Mouse (Mus musculus) heart, embryonic 14.5 days (tissue): ENCODE measurements at regions not wholly inside any gene's neighbourhood (a gene's known extent, or its start where the extent isn't known, plus 50 kb on each side); places are given as distances from the start of the nearest gene placed in this dataset.
A peak's percentile ranks its signal among the peaks of the same experiment; 100 is the strongest.
"Not testable (repeated sequence)": the region's sequence is repeated elsewhere in the genome, so short reads cannot be mapped to it uniquely, and the experiment has no call there.

ENCODE experiments used
- ATAC-seq: fragments of 200-750 bp; cut with Nextera tagmentation; 2 replicates; pipeline ENCODE4 v1.8.0; 2017; ENCODE audit warnings: low read depth, moderate TSS enrichment; ENCODE audit not compliant: insufficient number of reproducible peaks, insufficient read depth, low FRiP score
- H3K27ac ChIP-seq, 2 experiments: fragments of 200-500 bp in 1 of 2; fragments of 300-500 bp in 1 of 2; sonication (generic) in 1 of 2; replicated peaks in 1 of 2; 2 replicates each; pipeline ENCODE4 v1.5.1; 2012 to 2014; ENCODE audit warnings: low read depth in 2 of 2, low read length in 2 of 2, control low read depth in 1 of 2, mild to moderate bottlenecking in 1 of 2, mixed read lengths in 1 of 2; ENCODE audit not compliant: control insufficient read depth in 1 of 2, insufficient read depth in 1 of 2
- H3K27me3 ChIP-seq: fragments of 300-500 bp; sonication (generic); 2 replicates; pipeline ENCODE4 v1.6.1; 2014; ENCODE audit warnings: mild to moderate bottlenecking, low read length, control low read depth; ENCODE audit not compliant: control insufficient read depth, insufficient read depth
- H3K36me3 ChIP-seq: fragments of 300-500 bp; sonication (generic); 2 replicates; pipeline ENCODE4 v1.6.1; 2014; ENCODE audit warnings: mild to moderate bottlenecking, control low read depth, low read length, mixed read lengths; ENCODE audit not compliant: control insufficient read depth, insufficient read depth
- H3K4me1 ChIP-seq, 2 experiments: fragments of 200-500 bp in 1 of 2; fragments of 300-500 bp in 1 of 2; sonication (generic) in 1 of 2; 2 replicates each; pipeline ENCODE4 v1.6.1; 2012 to 2014; ENCODE audit warnings: low read length in 2 of 2, control low read depth in 1 of 2, mixed read lengths in 1 of 2; ENCODE audit not compliant: control insufficient read depth in 2 of 2, insufficient read depth in 2 of 2
- H3K4me2 ChIP-seq: fragments of 300-500 bp; sonication (generic); 2 replicates; pipeline ENCODE4 v1.6.1; 2014; ENCODE audit warnings: mild to moderate bottlenecking, low read length
- H3K4me3 ChIP-seq, 2 experiments: fragments of 200-500 bp in 1 of 2; fragments of 300-500 bp in 1 of 2; sonication (generic) in 1 of 2; 2 replicates each; pipeline ENCODE4 v1.5.1; 2012 to 2014; ENCODE audit warnings: low read length in 2 of 2, mild to moderate bottlenecking in 2 of 2, control low read depth in 1 of 2, low read depth in 1 of 2, moderate library complexity in 1 of 2; ENCODE audit not compliant: control insufficient read depth in 1 of 2, insufficient read depth in 1 of 2
- H3K9ac ChIP-seq: fragments of 300-500 bp; sonication (generic); 2 replicates; pipeline ENCODE4 v1.6.1; 2014; ENCODE audit warnings: mild to moderate bottlenecking, low read length
- H3K9me3 ChIP-seq: fragments of 300-500 bp; sonication (generic); 2 replicates; pipeline ENCODE4 v1.6.1; 2016; ENCODE audit warnings: low read length, control low read depth; ENCODE audit not compliant: control insufficient read depth
- WGBS: fragments of 180-500 bp; shearing (Covaris S2); extraction: QIAGEN DNeasy Blood & Tissue Kit; methylation state at CpG from one replicate; pipeline ENCODE4 v1.1.7; 2014; 5-methylcytosine and 5-hydroxymethylcytosine counted together

DNA sequence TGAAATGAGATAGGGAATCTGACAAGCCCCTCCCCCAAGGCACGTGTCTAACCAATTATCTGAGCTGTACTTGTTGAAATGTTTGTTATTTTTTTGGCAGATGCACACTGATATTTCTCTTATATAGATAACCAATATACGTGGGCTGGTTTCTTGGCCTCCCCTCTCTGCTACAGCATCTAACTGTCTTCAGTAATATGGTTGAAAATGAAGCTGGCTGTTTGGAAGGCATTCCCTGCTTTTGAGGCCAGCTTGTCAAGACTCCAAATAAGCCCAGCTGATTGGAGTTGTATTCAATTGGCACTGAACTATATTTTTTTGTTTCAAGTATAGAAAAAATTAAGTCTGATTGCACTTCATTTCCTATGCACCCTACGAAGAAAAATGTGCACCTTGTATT, 264.3 kb downstream of the Tdrd3 start:
- no peak overlapping the region for H3K4me2 ChIP-seq
- H3K27me3 ChIP-seq: no peaks in the 10 kb centered on the region
- no peaks in the 10 kb centered on the region for H3K9me3 ChIP-seq
- H3K27ac ChIP-seq: no peak overlapping the region
- no peaks in the 10 kb centered on the region for H3K4me1 ChIP-seq
- no peak overlapping the region for H3K4me3 ChIP-seq
- no peak for ATAC-seq
- H3K36me3 ChIP-seq: no peaks in the 10 kb centered on the region
- no peak overlapping the region for H3K9ac ChIP-seq
- 57% methylated on average over 3 of the region's 3 CpGs for WGBS

DNA sequence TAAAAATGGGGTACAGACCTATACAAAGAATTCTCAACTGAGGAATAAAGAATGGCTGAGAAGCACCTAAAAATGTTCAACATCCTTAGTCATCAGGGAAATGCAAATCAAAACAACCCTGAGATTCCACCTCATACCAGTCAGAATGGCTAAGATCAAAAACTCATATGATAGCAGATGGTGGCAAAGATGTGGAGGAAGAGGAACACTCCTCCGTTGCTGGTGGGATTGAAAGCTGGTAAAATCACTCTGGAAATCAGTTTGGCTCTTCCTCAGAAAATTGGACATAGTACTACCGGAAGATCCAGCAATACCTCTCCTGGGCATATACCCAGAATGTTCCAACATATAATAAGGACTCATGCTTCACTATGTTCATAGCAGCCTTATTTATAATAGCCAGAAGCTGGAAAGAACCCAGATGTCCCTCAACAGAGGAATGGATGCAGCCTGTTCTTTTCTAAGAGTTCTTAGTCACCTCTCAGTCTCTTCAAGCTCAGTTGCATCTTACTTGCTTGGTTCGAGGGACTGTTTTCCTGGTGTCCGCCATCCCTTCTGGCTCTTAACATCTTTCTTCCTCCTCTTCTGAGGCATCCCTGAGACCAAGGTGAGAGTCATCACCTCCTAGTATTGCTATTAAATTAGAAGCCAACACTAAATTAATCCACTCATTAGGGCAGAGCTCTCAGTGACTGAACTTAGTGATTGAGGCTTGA, 266.8 kb downstream of the Tdrd3 start:
- not testable (repeated sequence) for H3K36me3 ChIP-seq, H3K4me1 ChIP-seq, H3K27ac ChIP-seq, H3K4me2 ChIP-seq, ATAC-seq, H3K9me3 ChIP-seq, H3K4me3 ChIP-seq, H3K27me3 ChIP-seq, H3K9ac ChIP-seq
- WGBS: 83% methylated on average over 4 of the region's 4 CpGs

DNA sequence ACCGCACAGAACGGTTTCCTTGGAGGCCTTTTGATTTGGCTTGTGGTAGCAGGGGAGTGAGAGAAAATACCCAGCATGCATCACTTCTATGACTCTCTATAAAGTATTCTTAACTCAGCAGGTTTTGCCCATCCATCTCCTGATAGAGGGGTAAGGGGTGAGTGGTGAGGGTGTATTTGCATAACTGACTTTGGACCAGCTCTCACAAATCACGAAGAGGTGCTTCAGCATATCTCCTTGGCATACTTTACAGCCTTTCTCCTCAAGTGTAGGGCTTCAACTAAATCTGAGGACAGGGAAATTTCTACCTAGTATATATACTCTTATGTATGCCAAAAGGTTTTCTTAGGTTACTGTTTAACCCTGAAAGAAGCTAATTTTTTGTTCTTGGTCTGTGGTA, 273.4 kb downstream of the Tdrd3 start:
- no peaks in the 10 kb centered on the region for H3K9me3 ChIP-seq
- H3K27ac ChIP-seq: no peak overlapping the region
- H3K4me2 ChIP-seq: no peak overlapping the region
- no peaks in the 10 kb centered on the region for H3K27me3 ChIP-seq
- no peak for ATAC-seq
- no peaks in the 10 kb centered on the region for H3K36me3 ChIP-seq
- no peak overlapping the region for H3K4me3 ChIP-seq
- H3K9ac ChIP-seq: no peak overlapping the region
- no peaks in the 10 kb centered on the region for H3K4me1 ChIP-seq
- WGBS: 77% methylated on average over 3 of the region's 3 CpGs

GRCm38 (mm10) chr14:87736456-87736855, 320.0 kb downstream of the Tdrd3 start:
- H3K4me1 ChIP-seq: no peaks in the 10 kb centered on the region
- no peak for ATAC-seq
- 70% methylated on average over 1 of the region's 1 CpGs for WGBS

GRCm38 (mm10) chr14:87745524-87745923, 329.1 kb downstream of the Tdrd3 start:
- no peaks in the 10 kb centered on the region for H3K4me1 ChIP-seq
- no peaks in the 10 kb centered on the region for H3K9me3 ChIP-seq
- H3K4me2 ChIP-seq: peak overlapping the region; percentile 43
- no peaks in the 10 kb centered on the region for H3K27me3 ChIP-seq
- 0 out of 4 replicates have a peak overlapping the region, but pooled peaks of 1 of the 2 experiments have one; percentile 8 for H3K4me3 ChIP-seq
- 35% methylated on average over 8 of the region's 8 CpGs for WGBS
- H3K27ac ChIP-seq: no peak overlapping the region
- ATAC-seq: no peak
- H3K36me3 ChIP-seq: no peaks in the 10 kb centered on the region
- H3K9ac ChIP-seq: 0 out of 2 replicates have a peak overlapping the region, but pooled peaks have one; percentile 13

More at GRCm38 (mm10) chr14:87736456-87736855, 320.0 kb downstream of the Tdrd3 start:
- Histone ChIP-seq H3K4me3 (no peak overlapping the region), H3K27ac (no peak overlapping the region), H3K36me3 (no peaks in the 10 kb centered on the region), H3K4me2 (no peak overlapping the region), H3K27me3 (no peaks in the 10 kb centered on the region), H3K9ac (no peak overlapping the region), H3K9me3 (no peaks in the 10 kb centered on the region)

DNA sequence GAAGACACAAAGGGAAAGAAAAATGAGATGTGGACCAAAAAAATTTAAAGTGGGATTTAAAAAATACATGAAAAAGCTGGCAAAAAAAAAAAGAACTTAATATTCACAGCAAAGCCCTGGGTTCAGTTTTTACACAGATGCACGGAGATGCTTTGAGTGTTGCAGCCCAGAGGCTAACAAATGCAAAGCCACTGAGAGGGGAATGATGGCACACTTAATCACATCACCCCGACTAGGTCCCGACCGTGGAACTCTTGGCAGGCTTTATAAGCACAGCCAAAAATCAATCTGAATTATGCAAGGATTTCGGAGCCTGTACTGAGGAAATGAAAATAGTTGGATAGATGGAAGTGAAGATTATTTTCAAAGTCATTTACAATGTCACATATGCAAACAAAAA, 329.6 kb downstream of the Tdrd3 start:
- Histone ChIP-seq H3K4me1 (no peaks in the 10 kb centered on the region), H3K27ac (no peak overlapping the region), H3K4me3 (no peak overlapping the region), H3K27me3 (no peaks in the 10 kb centered on the region), H3K4me2 (no peak overlapping the region), H3K9ac (no peak overlapping the region), H3K9me3 (no peaks in the 10 kb centered on the region), H3K36me3 (no peaks in the 10 kb centered on the region)
- ATAC-seq: no peak
- 80% methylated on average over 5 of the region's 5 CpGs for WGBS

GRCm38 (mm10) chr14:87749068-87749467, 332.6 kb downstream of the Tdrd3 start:
- no peak overlapping the region for H3K27ac ChIP-seq
- H3K27me3 ChIP-seq: no peaks in the 10 kb centered on the region
- no peak for ATAC-seq
- no peaks in the 10 kb centered on the region for H3K36me3 ChIP-seq
- 81% methylated on average over 3 of the region's 3 CpGs for WGBS
- no peak overlapping the region for H3K4me3 ChIP-seq
- H3K4me1 ChIP-seq: no peaks in the 10 kb centered on the region
- no peak overlapping the region for H3K9ac ChIP-seq
- H3K4me2 ChIP-seq: no peak overlapping the region
- H3K9me3 ChIP-seq: no peaks in the 10 kb centered on the region

DNA sequence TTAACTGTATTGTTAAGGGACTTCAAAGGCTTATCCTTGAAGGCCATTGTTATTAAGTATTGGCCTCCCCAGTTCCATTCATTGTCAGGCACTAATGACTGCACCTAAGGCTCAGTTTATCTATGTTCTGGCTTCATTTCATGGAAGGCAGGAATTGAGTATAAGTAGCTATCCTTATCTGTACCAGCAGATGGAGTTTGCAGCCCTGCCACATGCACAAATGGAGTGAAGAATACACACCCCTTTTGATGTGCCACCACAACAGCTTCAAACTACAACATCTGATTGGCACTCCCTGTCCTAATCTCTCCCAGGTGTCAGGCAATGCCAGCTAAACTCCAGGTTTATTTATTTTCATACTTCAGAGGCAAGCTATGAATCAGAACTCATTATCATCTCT, 333.3 kb downstream of the Tdrd3 start:
- Histone ChIP-seq H3K4me2 (no peak overlapping the region), H3K27ac (no peak overlapping the region), H3K9ac (no peak overlapping the region), H3K27me3 (no peaks in the 10 kb centered on the region), H3K4me1 (peaks cover 1 to 2% of the 10 kb centered on the region in 2 experiments; a peak in 2 of 4 replicates), H3K36me3 (no peaks in the 10 kb centered on the region), H3K9me3 (no peaks in the 10 kb centered on the region), H3K4me3 (no peak overlapping the region)
- ATAC-seq: no peak
